Mouse (Mus musculus) embryo, embryonic 9.5 days (tissue): Measurements from ENCODE around the gene Heatr3.

ENCODE experiments used
- DNase-seq: peaks from one replicate; pipeline ENCODE4 v3.0.0-alpha.2; 2017; ENCODE audit errors: extremely low spot score

Gene Heatr3

GRCm38 (mm10) chr8:88137748-88138484 is at the start of gene Heatr3:
Gene Heatr3 (plus strand): TSS chr8:88137855.
- peak; percentile 97 for DNase-seq

GRCm38 (mm10) chr8:88088006-88088405 is 49.6 kb upstream of the Heatr3 start:
- DNase-seq: no peak

GRCm38 (mm10) chr8:88091661-88092060 is 46.0 kb upstream of the Heatr3 start:
- DNase-seq: no peak

GRCm38 (mm10) chr8:88093367-88093766 is 44.3 kb upstream of the Heatr3 start:
- DNase-seq: peak; percentile 24

GRCm38 (mm10) chr8:88098856-88099255 is 38.8 kb upstream of the Heatr3 start:
- DNase-seq: no peak

- DNase-seq: peak; percentile 50
Observed at GRCm38 (mm10) chr8:88099526-88099925, 38.1 kb upstream of the Heatr3 start.

GRCm38 (mm10) chr8:88109241-88109640 is 28.4 kb upstream of the Heatr3 start:
- DNase-seq: no peak

GRCm38 (mm10) chr8:88118456-88119036 is 19.1 kb upstream of the Heatr3 start, which contains the start of gene Cnep1r1:
Gene Cnep1r1 (plus strand): TSS chr8:88118769.
- DNase-seq: peak; percentile 100

GRCm38 (mm10) chr8:88119076-88119475 is 18.6 kb upstream of the Heatr3 start:
- DNase-seq: no peak

GRCm38 (mm10) chr8:88124850-88125249 is 12.8 kb upstream of the Heatr3 start:
- DNase-seq: no peak

GRCm38 (mm10) chr8:88129397-88129796 is 8.3 kb upstream of the Heatr3 start:
- DNase-seq: no peak

- DNase-seq: no peak
Observed at GRCm38 (mm10) chr8:88130754-88131317, 6.8 kb upstream of the Heatr3 start.

GRCm38 (mm10) chr8:88139256-88139655 is 1.6 kb downstream of the Heatr3 start:
- no peak for DNase-seq

- DNase-seq: no peak
Observed at GRCm38 (mm10) chr8:88141629-88142028, 4.0 kb downstream of the Heatr3 start.

- DNase-seq: no peak
Observed at GRCm38 (mm10) chr8:88144041-88144440, 6.4 kb downstream of the Heatr3 start.

GRCm38 (mm10) chr8:88150910-88151371 is 13.3 kb downstream of the Heatr3 start:
- DNase-seq: no peak

- DNase-seq: no peak
Observed at GRCm38 (mm10) chr8:88160237-88160995, 22.8 kb downstream of the Heatr3 start.

- DNase-seq: peak; percentile 62
Observed at GRCm38 (mm10) chr8:88161439-88161838, 23.8 kb downstream of the Heatr3 start.

- no peak for DNase-seq
Observed at GRCm38 (mm10) chr8:88175264-88175663, 37.6 kb downstream of the Heatr3 start.

- DNase-seq: no peak
Observed at GRCm38 (mm10) chr8:88177291-88177690, 39.6 kb downstream of the Heatr3 start.

GRCm38 (mm10) chr8:88183121-88183520 is 45.5 kb downstream of the Heatr3 start:
- DNase-seq: no peak

GRCm38 (mm10) chr8:88184914-88185313 is 47.3 kb downstream of the Heatr3 start:
- no peak for DNase-seq
